Mouse (Mus musculus): ENCODE results near the gene Calr.

Calr gene

DNA sequence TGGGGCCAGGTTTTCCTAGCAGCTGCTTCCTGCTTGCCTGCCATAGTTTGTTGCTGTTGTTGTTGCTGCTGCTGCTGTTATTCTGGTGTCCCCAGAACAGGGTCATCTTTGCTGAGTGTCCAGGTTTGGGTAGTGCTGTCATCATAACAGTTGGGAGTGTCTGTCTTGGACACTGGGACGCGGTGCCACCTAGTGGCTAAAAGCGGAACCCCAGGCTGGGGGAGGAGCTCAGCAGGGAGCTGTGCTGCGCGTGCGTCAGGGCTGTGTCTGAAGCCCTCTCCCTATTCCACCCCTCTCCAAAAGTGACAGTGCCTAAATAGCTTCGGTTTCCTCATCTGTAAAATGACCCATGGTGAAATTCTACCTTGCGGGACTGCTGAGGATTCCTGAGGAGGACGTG lies 31.2 kb downstream of the Calr start:
- DNase-seq (ENCODE audit: low read depth), result no peak

- DNase-seq (ENCODE audit: low read depth), result no peak
These were observed 31.9 kb downstream of the Calr start for GRCm38 (mm10) chr8:84814555-84815441.

DNA sequence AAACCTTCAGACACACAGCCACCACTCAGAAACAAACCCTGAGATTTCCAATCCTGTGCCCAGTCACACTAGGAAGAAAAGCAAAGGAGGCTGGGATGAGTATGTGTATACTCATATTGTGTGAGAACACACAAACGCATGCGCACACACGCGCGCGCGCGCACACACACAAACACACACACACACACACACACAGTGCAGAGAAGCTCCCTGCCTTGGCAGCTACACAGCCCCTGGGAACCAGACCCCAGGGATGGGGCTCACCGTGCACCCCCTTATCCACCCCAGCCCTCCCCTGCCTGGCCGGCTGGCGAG lies 32.5 kb downstream of the Calr start:
- no peak for DNase-seq (ENCODE audit: low read depth)

GRCm38 (mm10) chr8:84813830-84814229 lies 32.9 kb downstream of the Calr start:
- no peak for DNase-seq (ENCODE audit: low read depth)

- DNase-seq (ENCODE audit: low read depth), result no peak
These were observed 33.7 kb downstream of the Calr start for GRCm38 (mm10) chr8:84813059-84813458.

- no peak for DNase-seq (ENCODE audit: low read depth)
These were observed 35.4 kb downstream of the Calr start for GRCm38 (mm10) chr8:84811303-84811702.

DNA sequence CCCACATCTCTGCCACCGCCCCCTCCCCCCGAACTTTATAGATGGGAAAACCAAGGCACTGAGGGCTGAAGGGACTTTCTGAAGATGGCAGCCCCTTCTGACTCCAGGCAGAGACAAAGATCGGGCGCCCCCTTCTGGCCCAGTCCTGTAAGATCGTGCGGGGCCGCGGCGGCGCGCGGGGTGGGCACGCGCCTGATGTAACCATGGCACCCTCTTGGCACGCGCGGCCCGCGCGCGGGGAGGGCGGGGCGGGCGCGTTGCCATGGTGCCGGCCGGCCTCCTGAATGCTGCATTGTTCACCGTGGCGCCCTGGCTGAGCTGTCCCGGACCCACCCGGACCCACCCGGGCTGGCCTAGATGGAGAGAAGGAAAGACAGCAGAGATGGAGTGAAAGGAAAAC lies 35.8 kb downstream of the Calr start:
- no peak for DNase-seq (ENCODE audit: low read depth)

DNA sequence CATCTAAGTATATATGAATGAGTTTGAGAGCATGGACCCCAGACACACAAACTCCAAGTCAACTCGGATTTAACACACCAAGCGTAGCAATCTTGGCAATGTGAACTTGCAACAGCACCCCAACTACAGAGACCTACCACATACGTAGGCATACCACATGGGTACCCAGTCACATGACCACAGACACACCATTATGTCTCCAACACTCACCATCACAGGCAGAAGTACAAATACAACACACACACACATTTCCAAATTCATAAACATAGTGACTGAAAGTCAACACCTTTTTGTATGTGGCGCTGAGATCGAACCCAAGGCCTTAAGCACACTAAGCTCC lies 36.8 kb downstream of the Calr start:
- DNase-seq (ENCODE audit: low read depth), result no peak

DNA sequence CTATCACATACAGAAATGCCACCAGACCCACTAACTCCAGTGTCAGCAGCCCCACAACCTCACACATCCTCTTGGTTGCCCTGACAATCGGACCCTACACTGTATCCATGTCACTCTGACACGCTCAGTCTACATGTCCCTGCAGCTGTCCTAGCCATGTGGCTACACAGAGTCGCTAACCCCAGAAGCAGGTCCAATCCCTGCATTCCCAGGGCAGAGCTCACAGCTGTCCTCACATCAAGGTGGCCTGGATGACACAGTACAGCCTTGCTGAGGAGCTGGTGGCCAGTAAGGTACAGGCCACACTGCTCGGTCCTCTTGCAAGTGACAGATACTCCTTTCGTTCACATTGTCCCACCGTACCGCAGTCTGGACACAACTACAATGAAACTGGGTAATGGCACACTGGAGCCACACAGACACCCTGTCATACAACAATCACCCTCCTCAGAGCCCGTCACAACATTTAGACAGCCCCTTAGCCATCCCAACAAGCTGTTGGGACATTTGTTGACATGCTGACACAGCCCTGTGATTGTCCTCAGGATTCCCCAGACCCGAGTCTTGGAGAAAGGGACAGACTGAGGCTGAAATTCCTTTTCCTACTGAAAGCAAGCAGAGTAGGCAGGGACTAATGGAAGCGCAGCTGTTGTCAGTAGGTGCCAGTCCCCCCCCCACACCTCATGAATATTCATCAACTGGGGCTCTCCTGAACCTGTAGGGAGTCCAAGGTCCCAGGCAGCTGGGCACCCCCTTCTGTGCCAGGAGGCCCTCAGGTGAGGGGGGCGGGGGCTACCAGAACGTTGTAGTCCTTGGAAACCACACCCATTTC lies 37.4 kb downstream of the Calr start:
- no peak for DNase-seq (ENCODE audit: low read depth)

- DNase-seq (ENCODE audit: low read depth), result no peak
These were observed 40.7 kb downstream of the Calr start for GRCm38 (mm10) chr8:84806031-84806430.

DNA sequence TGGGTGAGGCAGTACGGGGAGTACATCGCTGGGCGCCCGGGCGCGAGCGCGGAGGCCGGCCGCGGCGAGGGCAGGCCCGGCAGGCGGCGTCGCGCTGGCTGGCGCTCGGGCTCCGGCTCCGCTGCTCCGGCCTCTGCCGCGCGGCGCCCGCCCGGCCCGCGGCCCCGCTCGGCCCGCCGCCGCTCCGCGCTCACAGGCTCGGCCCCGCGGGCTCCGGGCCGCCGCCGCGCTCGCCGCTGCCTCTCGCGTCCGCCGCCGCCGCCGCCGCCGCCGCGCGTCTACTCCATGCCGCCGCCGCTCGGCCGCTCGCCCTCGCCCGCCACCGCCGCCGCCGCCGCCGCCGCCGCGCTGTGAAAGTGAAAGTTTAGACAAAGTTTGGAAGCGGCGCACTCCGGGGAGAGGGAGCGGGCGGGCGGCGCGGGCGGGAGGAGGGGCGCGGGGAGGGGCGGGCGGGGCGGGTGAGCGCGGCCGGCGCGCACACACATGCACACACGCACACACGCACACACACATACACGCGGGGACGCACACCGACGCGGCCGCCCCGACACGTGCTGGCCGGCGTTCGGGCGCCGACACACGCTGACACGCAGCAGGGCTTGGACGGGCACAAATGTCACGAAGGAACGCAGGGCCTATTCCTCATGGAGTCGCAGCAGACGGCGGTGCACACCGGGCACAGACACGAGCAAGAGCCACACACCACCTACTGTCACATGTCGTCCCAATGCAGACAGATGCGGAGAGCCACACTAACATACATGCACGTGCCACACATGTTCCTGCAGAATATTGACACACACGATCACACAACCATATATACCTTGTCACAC lies 46.5 kb downstream of the Calr start, which contains the start of gene Nfix:
Gene Nfix, minus strand, starts transcription at position 346 of the 833 bp plus-strand sequence.
- no peak for DNase-seq (ENCODE audit: low read depth)

GRCm38 (mm10) chr8:84799136-84799931 lies 47.4 kb downstream of the Calr start:
- DNase-seq (ENCODE audit: low read depth), result no peak

- no peak for DNase-seq (ENCODE audit: low read depth)
These were observed 48.1 kb downstream of the Calr start for GRCm38 (mm10) chr8:84798446-84799135.

GRCm38 (mm10) chr8:84797971-84798370 lies 48.8 kb downstream of the Calr start:
- no peak for DNase-seq (ENCODE audit: low read depth)

GRCm38 (mm10) chr8:84797256-84797797 lies 49.4 kb downstream of the Calr start:
- no peak for DNase-seq (ENCODE audit: low read depth)

DNA sequence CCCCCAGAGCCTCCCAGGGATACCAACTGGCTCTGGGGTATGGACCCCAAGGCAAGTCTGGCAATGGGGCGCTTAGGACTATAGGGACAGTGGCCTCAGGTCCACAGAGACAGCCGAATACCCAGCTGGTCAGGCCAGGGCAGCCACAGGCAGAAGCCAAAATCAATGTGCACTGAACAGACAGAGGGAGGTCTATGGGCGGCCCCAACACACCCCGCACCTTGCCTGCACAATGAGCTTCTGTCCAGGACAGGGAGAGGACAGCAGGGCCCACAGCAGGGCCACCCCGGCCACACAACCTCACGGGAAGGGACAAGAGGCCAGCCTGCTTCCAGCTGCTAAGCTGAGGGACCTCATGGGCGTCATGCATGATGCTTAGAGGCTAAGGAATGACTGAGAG lies 52.2 kb downstream of the Calr start:
- peak; percentile 20 for DNase-seq (ENCODE audit: low read depth)

GRCm38 (mm10) chr8:84793791-84794485 lies 52.8 kb downstream of the Calr start:
- DNase-seq (ENCODE audit: low read depth), result peak; percentile 38

GRCm38 (mm10) chr8:84793134-84793533 lies 53.6 kb downstream of the Calr start:
- no peak for DNase-seq (ENCODE audit: low read depth)

GRCm38 (mm10) chr8:84792429-84792947 lies 54.2 kb downstream of the Calr start:
- no peak for DNase-seq (ENCODE audit: low read depth)

All from fibroblast of lung, adult 2 months (primary cell).